Mouse (Mus musculus) natural killer cell, adult 2 months (primary cell): ENCODE measurements around the gene Selenbp1.
"Not testable (repeated sequence)": the region's sequence is repeated elsewhere in the genome, so short reads cannot be mapped to it uniquely, and the experiment has no call there.

ENCODE experiments used
- DNase-seq, 2 experiments: peaks; one replicate each; pipeline ENCODE4 v3.0.0; 2022; ENCODE audit warnings: low spot score in 2 of 2

Gene Selenbp1

GRCm38 (mm10) chr3:94932279-94932678 lies 577 bp upstream of the Selenbp1 start:
- not testable (repeated sequence) for DNase-seq

GRCm38 (mm10) chr3:94933604-94934003 lies 748 bp downstream of the Selenbp1 start:
- DNase-seq: not testable (repeated sequence)

GRCm38 (mm10) chr3:94934564-94934963 lies 1.7 kb downstream of the Selenbp1 start:
- not testable (repeated sequence) for DNase-seq

DNA sequence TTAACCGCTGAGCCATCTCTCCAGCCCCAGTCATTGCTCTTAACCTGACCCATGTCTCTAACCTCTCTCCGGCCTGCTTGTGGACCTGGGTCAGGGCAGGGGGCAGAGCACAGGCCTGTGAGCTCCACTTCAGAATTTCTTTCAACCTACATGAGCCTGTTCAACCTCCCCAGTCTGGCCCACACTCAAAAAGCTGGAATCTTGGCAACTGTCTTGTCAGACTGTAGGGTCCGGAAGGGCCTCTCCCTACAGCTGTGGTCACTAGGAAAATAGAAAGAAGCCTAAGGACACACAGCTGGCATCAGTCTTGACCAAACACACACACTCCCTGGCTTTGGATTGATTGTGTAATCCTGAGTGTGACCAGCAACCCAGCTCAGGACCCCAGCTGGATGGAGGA lies 2.5 kb downstream of the Selenbp1 start:
- not testable (repeated sequence) for DNase-seq

DNA sequence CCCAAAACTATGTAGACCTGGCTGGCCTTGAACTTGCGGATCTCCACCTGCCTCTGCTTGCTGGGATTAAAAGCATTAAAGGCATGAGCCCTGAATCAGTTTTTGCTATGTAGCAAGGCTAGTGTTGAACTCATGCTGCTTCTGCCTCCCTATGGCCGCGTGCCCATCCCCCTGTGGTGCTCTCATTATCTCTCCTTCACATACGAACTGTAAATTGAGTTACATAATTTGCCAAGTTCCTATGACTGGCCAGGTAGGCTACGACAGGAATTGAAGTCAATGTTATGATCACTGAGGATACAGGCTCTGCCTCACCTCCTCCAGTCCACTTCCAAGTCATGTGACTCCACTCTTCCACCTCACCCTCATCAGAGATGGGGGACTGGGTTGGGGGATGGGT lies 3.3 kb downstream of the Selenbp1 start:
- DNase-seq: not testable (repeated sequence)

DNA sequence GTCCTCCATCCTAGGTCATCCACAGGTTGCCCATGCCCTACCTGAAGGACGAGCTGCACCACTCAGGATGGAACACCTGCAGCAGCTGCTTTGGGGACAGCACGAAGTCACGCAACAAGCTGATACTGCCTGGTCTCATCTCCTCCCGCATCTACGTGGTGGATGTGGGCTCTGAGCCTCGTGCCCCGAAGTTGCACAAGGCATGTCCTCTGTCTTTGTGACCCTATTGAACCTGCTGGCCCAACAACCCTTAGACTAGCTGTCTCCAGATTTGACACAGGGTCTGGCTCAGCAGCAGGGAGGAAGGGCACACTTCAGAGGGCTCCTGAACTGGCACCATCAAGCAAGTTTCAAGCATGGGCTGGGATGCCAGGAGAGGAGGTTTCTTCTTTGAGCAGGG lies 4.3 kb downstream of the Selenbp1 start:
- DNase-seq: not testable (repeated sequence)

DNA sequence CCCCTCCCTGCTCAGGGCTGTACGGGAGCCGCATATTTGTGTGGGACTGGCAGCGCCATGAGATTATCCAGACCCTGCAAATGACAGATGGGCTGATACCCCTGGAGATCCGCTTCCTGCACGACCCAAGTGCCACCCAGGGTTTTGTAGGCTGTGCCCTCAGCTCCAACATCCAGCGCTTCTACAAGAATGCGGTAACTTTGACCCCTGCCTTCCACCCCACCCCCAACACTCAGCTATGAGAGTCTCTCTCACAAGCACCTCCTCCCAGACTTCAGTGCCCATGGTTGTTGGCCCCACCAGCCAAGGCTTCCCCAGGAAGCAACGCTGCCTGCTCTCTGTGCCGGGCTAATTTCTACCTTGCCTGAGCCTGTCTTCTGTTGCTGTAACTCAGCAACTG lies 7.2 kb downstream of the Selenbp1 start:
- not testable (repeated sequence) for DNase-seq

DNA sequence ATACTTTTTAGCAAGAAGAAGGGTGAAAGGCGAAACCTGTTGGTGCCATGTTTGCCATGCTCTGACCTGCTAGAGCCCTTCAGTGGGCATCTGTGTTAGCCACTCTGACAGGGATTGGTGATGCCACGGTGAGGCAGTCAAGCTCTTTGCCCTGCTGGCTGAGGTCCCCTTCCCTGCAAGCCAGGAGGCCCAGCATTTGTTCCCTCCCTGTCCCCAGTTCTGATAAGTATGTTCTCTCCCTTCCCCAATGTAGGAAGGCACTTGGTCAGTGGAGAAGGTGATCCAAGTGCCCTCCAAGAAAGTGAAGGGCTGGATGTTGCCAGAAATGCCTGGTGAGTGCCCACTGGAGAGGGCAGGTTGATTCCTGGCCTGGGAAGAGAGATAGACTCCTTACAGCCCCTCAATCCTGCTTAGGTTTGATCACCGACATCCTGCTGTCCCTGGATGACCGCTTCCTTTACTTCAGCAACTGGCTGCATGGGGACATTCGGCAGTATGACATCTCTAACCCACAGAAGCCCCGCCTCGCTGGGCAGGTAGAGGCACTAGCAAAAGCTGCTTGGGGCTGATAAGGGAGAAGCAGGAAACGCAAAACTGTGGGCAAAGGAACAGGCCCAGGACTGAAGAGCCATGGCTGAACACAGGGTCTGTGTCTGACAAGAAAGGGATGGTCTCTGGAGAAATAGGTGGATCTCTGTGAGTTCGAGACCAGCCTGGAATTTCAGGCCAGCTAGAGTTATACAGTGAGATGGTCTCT lies 9.5 kb downstream of the Selenbp1 start:
- DNase-seq: not testable (repeated sequence)

- not testable (repeated sequence) for DNase-seq
Observed at GRCm38 (mm10) chr3:94943706-94944105, 10.8 kb downstream of the Selenbp1 start.

DNA sequence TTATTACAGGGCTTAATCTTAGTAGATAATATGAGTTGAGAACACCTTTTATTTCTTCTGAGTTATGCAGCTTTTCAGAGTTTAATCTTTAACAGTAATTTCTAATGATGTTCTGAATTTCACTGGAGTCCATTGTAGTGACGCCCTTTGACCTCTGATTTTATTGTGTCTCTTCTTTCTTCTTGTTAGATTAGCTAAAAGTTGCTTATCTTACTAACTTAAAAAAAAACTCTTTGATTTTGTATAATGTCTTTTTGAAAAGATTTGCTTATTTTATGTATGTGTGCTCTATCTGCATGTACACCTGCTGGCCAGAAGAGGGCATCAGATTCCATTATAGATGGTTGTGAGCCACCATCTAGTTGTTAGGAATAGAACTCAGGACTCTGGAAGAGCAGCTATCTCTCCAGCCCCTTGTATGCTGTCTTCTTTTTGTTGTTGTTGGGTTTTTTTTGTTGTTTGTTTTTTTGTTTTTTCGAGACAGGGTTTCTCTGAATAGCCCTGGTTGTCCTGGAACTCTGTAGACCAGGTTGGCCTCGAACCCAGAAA lies 15.3 kb downstream of the Selenbp1 start:
- peak in 1 of 2 experiments; percentile 33 for DNase-seq

- DNase-seq: no peak
Observed at GRCm38 (mm10) chr3:94949645-94950044, 16.8 kb downstream of the Selenbp1 start.

- DNase-seq: peak; percentile 68 to 74
Observed at GRCm38 (mm10) chr3:94952806-94953205, 19.9 kb downstream of the Selenbp1 start.

- no peak for DNase-seq
Observed at GRCm38 (mm10) chr3:94953384-94953763, 20.5 kb downstream of the Selenbp1 start.

- DNase-seq: peak; percentile 96 to 98
Observed at GRCm38 (mm10) chr3:94953764-94954616, 21.1 kb downstream of the Selenbp1 start, which contains the start of gene Rfx5. Gene Rfx5 (plus strand): TSS chr3:94954075.

- DNase-seq: no peak
Observed at GRCm38 (mm10) chr3:94958295-94958694, 25.4 kb downstream of the Selenbp1 start.

GRCm38 (mm10) chr3:94959871-94960270 lies 27.0 kb downstream of the Selenbp1 start:
- no peak for DNase-seq

DNA sequence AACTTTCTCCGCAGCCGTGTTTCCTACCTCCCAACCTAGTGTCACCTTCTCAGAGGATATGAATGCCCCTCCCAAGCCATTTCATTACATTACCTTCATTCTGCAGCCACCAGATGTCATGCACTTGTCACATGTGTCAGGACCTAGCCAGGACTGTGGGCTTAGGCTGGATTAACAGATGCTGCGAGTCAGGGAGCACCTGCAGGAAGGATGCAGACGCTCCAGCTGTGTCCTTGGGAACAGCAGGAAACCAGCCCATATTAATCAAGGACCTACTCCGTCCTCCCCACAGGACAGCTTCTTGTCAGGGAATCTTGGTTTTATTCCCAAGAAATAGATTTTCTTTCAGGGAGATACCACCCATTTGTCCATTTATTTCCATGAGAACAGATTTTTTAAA lies 27.5 kb downstream of the Selenbp1 start:
- no peak for DNase-seq

GRCm38 (mm10) chr3:94964989-94965388 lies 32.1 kb downstream of the Selenbp1 start:
- no peak for DNase-seq

- DNase-seq: peak in 1 of 2 experiments; percentile 15
Observed at GRCm38 (mm10) chr3:94965878-94966277, 33.0 kb downstream of the Selenbp1 start.

- DNase-seq: no peak
Observed at GRCm38 (mm10) chr3:94972552-94972951, 39.7 kb downstream of the Selenbp1 start.

DNA sequence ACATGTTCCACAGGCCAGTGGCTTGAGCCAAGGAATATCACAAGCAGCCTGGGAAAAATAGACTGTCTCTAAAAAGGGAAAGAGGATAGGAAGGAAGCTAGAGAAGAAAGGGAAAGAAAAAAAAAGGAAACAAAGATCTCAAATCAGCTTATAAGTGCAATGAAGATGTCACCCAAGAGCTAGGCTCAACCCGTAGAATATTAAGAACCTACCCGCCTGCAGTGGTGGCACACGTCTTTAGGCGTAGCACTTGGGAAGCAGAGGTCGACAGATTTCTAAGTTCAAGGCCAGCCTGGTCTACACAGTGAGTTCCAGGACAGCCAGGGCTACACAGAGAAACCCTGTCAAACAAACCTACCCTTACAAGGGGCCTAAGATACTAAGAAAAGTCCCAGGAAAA lies 40.8 kb downstream of the Selenbp1 start:
- no peak for DNase-seq

GRCm38 (mm10) chr3:94974026-94974527 lies 41.2 kb downstream of the Selenbp1 start:
- DNase-seq: no peak
